Mouse (Mus musculus) ES-Bruce4 (cell line): ENCODE measurements around the gene Thsd7b. TPM values are rescaled to one million over a fixed set of nuclear protein-coding genes. Genes with fewer than 3 reads are reported as not detected.

Source experiments
- H3K27ac ChIP-seq: 2 replicates; pipeline ENCODE4 v1.5.1; 2012; ENCODE audit warnings: low read length, inconsistent platforms; ENCODE audit not compliant: insufficient read depth
- H3K27me3 ChIP-seq: 2 replicates; pipeline ENCODE4 v1.6.1; 2012; ENCODE audit warnings: mild to moderate bottlenecking, low read length, inconsistent platforms; ENCODE audit not compliant: control insufficient read depth, poor library complexity, insufficient read depth, severe bottlenecking
- H3K36me3 ChIP-seq: 2 replicates; pipeline ENCODE4 v1.6.1; 2012; ENCODE audit warnings: inconsistent platforms, mild to moderate bottlenecking, low read length, moderate library complexity; ENCODE audit not compliant: control insufficient read depth, poor library complexity, insufficient read depth, severe bottlenecking
- H3K4me1 ChIP-seq: one replicate; pipeline ENCODE4 v1.8.1; 2011; ENCODE audit warnings: low read length; ENCODE audit not compliant: control insufficient read depth, insufficient read depth
- H3K4me3 ChIP-seq: 2 replicates; pipeline ENCODE4 v1.5.1; 2011; ENCODE audit warnings: low read depth, mild to moderate bottlenecking, low read length
- H3K9ac ChIP-seq: 2 replicates; pipeline ENCODE4 v1.6.1; 2012; ENCODE audit warnings: low read depth, mild to moderate bottlenecking, inconsistent platforms; ENCODE audit not compliant: poor library complexity, severe bottlenecking
- H3K9me3 ChIP-seq: replicated peaks from 2 replicates; pipeline ENCODE4 v1.6.1; 2012; ENCODE audit warnings: mild to moderate bottlenecking, low read length, inconsistent platforms; ENCODE audit not compliant: control insufficient read depth, poor library complexity, insufficient read depth, severe bottlenecking
- CTCF ChIP-seq: IDR thresholded peaks from one replicate; pipeline ENCODE4 v1.8.1; 2011; ENCODE audit warnings: low read depth, low read length
- EP300 ChIP-seq: IDR thresholded peaks from 2 replicates; pipeline ENCODE4 v1.6.1; 2011; ENCODE audit warnings: low read depth, low read length; ENCODE audit not compliant: insufficient read depth
- POLR2A ChIP-seq: IDR thresholded peaks from one replicate; pipeline ENCODE4 v1.8.1; 2011; ENCODE audit warnings: low read length; ENCODE audit not compliant: insufficient read depth
- polyA plus RNA-seq: library from polyadenylated mRNA; stranded (reverse); fragments of >200 nt; gene quantifications from 2 replicates; pipeline ENCODE4 v1.2.4, GENCODE M21; 2011; ENCODE audit warnings: low read depth; ENCODE audit not compliant: missing spikeins, insufficient read depth, insufficient read length

The Thsd7b gene
- polyA plus RNA-seq, 1 experiment: 0.18 TPM

- Histone ChIP-seq H3K4me1 (no peaks in the 10 kb centered on the region), H3K4me3 (no peak overlapping the region)
- TF ChIP-seq EP300 (no peak), POLR2A (no peak), CTCF (no peak)
Measured at GRCm38 (mm10) chr1:129898121-129898520, 625.0 kb downstream of the Thsd7b start.

DNA sequence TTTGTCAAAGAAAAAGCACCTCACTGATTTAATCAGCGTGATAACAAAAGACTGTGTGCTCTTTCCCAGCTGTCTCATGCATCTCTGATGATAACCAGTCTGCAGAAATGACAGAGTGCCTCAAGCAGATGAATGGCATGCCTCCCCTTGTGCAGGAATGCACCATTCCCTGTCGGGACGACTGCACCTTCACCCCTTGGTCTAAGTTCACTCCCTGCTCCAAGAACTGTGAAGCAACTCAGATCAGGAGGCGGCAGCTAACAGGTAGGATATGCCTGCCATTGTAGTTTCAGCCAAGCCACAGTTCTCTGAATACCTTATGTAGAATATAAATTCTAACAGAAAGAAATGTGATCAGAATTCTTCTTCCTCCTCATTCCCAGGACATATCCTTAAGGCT, 642.4 kb downstream of the Thsd7b start:
- H3K9me3 ChIP-seq: no peaks in the 10 kb centered on the region

More at GRCm38 (mm10) chr1:129898121-129898520, 625.0 kb downstream of the Thsd7b start:
- no peak overlapping the region for H3K9ac ChIP-seq
- H3K36me3 ChIP-seq: no peaks in the 10 kb centered on the region
- H3K9me3 ChIP-seq: no peaks in the 10 kb centered on the region
- no peaks in the 10 kb centered on the region for H3K27me3 ChIP-seq
- H3K27ac ChIP-seq: no peak overlapping the region

DNA sequence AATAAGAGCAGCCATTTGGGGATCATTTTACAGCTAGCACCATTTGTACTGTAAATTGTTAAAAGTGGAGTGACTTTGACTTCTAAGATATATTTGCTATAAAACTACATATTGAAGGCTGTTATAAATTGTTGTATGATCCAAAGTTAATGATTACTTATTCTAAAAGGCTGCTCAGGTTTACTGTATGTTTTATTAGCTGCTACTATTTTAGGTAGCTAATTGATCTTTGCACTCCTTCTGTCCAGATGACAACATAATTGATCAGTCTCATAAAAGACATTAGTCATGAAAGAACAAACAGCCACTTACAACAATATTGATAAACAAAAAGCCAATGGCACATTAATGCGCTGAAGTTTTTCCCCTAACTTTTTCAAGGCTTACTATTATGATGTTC, 644.5 kb downstream of the Thsd7b start:
- Histone ChIP-seq H3K27me3 (no peaks in the 10 kb centered on the region), H3K9ac (no peak overlapping the region), H3K27ac (no peak overlapping the region), H3K9me3 (no peaks in the 10 kb centered on the region), H3K36me3 (no peaks in the 10 kb centered on the region), H3K4me3 (no peak overlapping the region), H3K4me1 (no peaks in the 10 kb centered on the region)
- TF ChIP-seq CTCF: no peak
- TF ChIP-seq POLR2A: no peak
- no peak for TF ChIP-seq EP300

More for the DNA sequence above, 642.4 kb downstream of the Thsd7b start:
- Histone ChIP-seq H3K4me3 (no peak overlapping the region), H3K4me1 (no peaks in the 10 kb centered on the region), H3K36me3 (no peaks in the 10 kb centered on the region), H3K27me3 (no peaks in the 10 kb centered on the region), H3K9ac (no peak overlapping the region), H3K27ac (no peak overlapping the region)
- TF ChIP-seq CTCF (no peak), EP300 (no peak), POLR2A (no peak)

GRCm38 (mm10) chr1:129919385-129919784, 646.3 kb downstream of the Thsd7b start:
- Histone ChIP-seq H3K27ac (no peak overlapping the region), H3K36me3 (no peaks in the 10 kb centered on the region), H3K4me3 (no peak overlapping the region), H3K9ac (no peak overlapping the region), H3K27me3 (no peaks in the 10 kb centered on the region), H3K9me3 (no peaks in the 10 kb centered on the region), H3K4me1 (no peaks in the 10 kb centered on the region)
- TF ChIP-seq EP300 (no peak), POLR2A (no peak), CTCF (no peak)

DNA sequence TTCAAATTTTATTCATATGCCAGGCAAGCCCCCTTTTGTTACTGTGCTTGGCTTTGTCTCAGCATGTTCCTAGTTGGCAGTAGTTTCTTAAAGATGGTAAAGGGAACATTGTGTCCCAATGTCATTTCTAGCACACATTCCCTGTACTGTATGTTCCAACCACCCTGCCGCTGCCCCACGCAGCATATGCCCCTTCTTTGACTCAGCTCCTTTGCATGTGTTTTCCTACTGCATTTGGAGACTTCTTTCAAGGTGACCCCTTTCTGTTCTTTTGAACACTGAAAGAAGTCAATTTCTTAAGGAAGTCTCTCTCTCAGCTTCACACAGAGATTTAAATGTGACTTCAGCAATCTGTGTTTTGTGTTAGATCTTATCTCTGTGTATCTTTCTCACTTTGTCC, 657.9 kb downstream of the Thsd7b start:
- Histone ChIP-seq H3K27ac (no peak overlapping the region), H3K36me3 (no peaks in the 10 kb centered on the region), H3K4me3 (no peak overlapping the region), H3K27me3 (no peaks in the 10 kb centered on the region), H3K4me1 (no peaks in the 10 kb centered on the region), H3K9me3 (no peaks in the 10 kb centered on the region), H3K9ac (no peak overlapping the region)
- TF ChIP-seq EP300 (no peak), POLR2A (no peak), CTCF (no peak)

GRCm38 (mm10) chr1:129943116-129943515, 670.0 kb downstream of the Thsd7b start:
- TF ChIP-seq POLR2A (no peak), EP300 (no peak), CTCF (no peak)

More at GRCm38 (mm10) chr1:129943116-129943515, 670.0 kb downstream of the Thsd7b start:
- Histone ChIP-seq H3K27ac (no peak overlapping the region), H3K27me3 (no peaks in the 10 kb centered on the region), H3K9ac (no peak overlapping the region), H3K36me3 (no peaks in the 10 kb centered on the region), H3K4me3 (no peak overlapping the region), H3K9me3 (no peaks in the 10 kb centered on the region), H3K4me1 (no peaks in the 10 kb centered on the region)
